Mouse (Mus musculus) ovary, adult 10 weeks (tissue): ENCODE data around the gene Paqr5. TPM values are rescaled to one million over a fixed set of nuclear protein-coding genes. Genes with fewer than 3 reads are reported as not detected.

Source experiments
- polyA plus RNA-seq: library from polyadenylated mRNA; stranded (reverse); fragments of 350-450 nt; fragmentation: Illumina TruSeq; extraction: RNeasy Lipid Tissue Mini Kit (QIAGEN cat#74804); gene quantifications from one replicate; pipeline ENCODE4 v1.2.3, GENCODE M21; 2014

The Paqr5 gene
- 1.00 TPM for polyA plus RNA-seq

GRCm38 (mm10) chr9:62026600-62026999, at the start of gene Paqr5:
Gene Paqr5 (minus strand): TSS chr9:62026856.

GRCm38 (mm10) chr9:61946623-61947401, 79.8 kb downstream of the Paqr5 start, which contains the start of gene Kif23:
Gene Kif23 (minus strand): TSS chr9:61946774.

DNA sequence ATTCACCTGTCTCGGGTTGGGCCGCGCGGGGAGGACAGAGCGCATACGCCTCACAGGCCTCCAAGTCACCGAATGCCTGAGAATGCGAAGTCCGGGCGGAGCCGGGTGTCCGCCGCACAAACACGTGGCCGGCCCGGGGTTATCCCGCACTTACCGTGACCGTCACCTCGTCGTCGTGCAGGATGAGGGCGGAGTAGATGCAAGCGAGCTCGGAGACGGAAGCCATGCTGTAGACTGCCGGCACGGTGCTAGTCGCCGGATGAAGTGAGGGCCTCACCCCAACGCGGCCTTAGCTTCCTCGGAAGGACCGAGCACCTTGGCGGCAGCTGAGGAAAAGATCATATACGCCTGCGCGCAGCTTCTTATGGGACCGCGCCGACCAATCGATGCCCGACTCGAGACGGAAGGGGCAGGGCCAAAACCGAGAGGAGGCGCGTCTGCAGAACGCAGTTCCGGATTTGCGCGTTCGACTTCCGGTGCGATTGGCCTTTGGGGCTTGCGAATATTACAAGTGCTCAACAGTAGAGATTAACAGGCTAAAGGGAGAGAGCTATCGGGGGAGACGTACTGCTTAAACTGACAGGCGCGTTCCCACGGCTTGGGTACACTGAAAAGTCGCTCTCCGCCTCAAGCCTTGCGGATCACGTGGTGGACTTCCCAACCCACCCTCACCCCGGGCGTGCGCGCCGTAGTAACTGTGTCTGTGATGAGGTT, 112.3 kb downstream of the Paqr5 start, which contains the start of gene Rplp1:
TSS of gene Rplp1 (minus strand) at position 340 of the 714 bp plus-strand sequence.

Other genes starting within 250 kb of the Paqr5 start
- gene Rplp1, start 112.3 kb downstream of the Paqr5 start, polyA plus RNA-seq, result 89.4 TPM
- 103 TPM for gene Kif23, start 80.1 kb downstream of the Paqr5 start, polyA plus RNA-seq
- gene Glce, start 95.8 kb upstream of the Paqr5 start, polyA plus RNA-seq, result 51.5 TPM